Mouse (Mus musculus): ENCODE measurements around the gene Atg16l2.

GRCm38 (mm10) chr7:101293611-101294010 is 8.4 kb downstream of the Atg16l2 start:
- TF ChIP-seq GATA1 (IDR thresholded peaks at IDR 0.05; ENCODE audit: low read length) (no peak), TAL1 (IDR thresholded peaks at IDR 0.05; ENCODE audit: low read length) (no peak)
